Mouse (Mus musculus): ENCODE measurements around the gene Defa20. TPM values are rescaled to one million over a fixed set of nuclear protein-coding genes. Genes with fewer than 3 reads are reported as not detected.
"Not testable (repeated sequence)": the region's sequence is repeated elsewhere in the genome, so short reads cannot be mapped to it uniquely, and the experiment has no call there.

Defa20 gene
- polyA plus RNA-seq (2015; fragmentation: Nextera tagmentation; extraction: Ambion mirVana), result not detected in 2 replicates

GRCm38 (mm10) chr8:21508958-21509357 is at the start of gene Defa20:
Gene Defa20 (plus strand): TSS chr8:21509258.
- not testable (repeated sequence) for H3K36me3 ChIP-seq (ENCODE audit: control insufficient read depth, insufficient read depth, low read length); H3K27me3 ChIP-seq (ENCODE audit: control insufficient read depth, insufficient read depth, low read depth, low read length); H3K4me3 ChIP-seq (ENCODE audit: low read length); H3K9ac ChIP-seq (ENCODE audit: low read length); H3K4me1 ChIP-seq (replicated peaks; ENCODE audit: control insufficient read depth, insufficient read depth, low read length); H3K27ac ChIP-seq (ENCODE audit: low read length); ATAC-seq (ENCODE audit: low read depth); H3K9me3 ChIP-seq (ENCODE audit: control insufficient read depth, low read length); H3K4me2 ChIP-seq (ENCODE audit: low read depth, low read length)
- WGBS, result no CpG with 5 or more reads among the region's 2 CpGs

DNA sequence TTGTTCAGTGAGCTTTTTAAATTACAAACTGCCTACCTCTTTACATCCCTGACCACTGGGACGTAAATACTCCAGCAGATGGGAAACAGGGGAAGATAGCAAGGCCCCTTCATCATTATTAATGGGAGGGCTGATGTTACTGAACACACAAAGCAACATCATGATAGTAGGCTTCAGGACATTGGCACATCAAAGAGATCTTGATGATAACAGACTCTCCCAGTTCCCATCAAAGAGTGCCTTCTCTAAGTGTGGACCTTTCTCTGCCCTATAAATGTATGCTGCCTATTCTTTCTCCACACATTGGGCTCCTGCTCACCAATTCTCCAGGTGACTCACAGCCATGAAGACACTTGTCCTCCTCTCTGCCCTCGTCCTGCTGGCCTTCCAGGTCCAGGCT is 19.7 kb downstream of the Defa20 start, which contains the start of gene Defa32:
Gene Defa32, plus strand, starts transcription at position 301 of the 400 bp plus-strand sequence.
- not testable (repeated sequence) for H3K36me3 ChIP-seq (ENCODE audit: control insufficient read depth, insufficient read depth, low read length); H3K27ac ChIP-seq (ENCODE audit: low read length); H3K27me3 ChIP-seq (ENCODE audit: control insufficient read depth, insufficient read depth, low read depth, low read length); H3K9ac ChIP-seq (ENCODE audit: low read length); H3K4me3 ChIP-seq (ENCODE audit: low read length); ATAC-seq (ENCODE audit: low read depth); H3K4me1 ChIP-seq (replicated peaks; ENCODE audit: control insufficient read depth, insufficient read depth, low read length); H3K4me2 ChIP-seq (ENCODE audit: low read depth, low read length); H3K9me3 ChIP-seq (ENCODE audit: control insufficient read depth, low read length)
- no CpG with 5 or more reads among the region's 2 CpGs for WGBS

Other genes with a start within 250 kb of the Defa20 start
- gene Defa27, start 193.7 kb upstream of the Defa20 start, polyA plus RNA-seq (2015; fragmentation: Nextera tagmentation; extraction: Ambion mirVana), result not detected in 2 replicates
- not detected in 2 replicates for gene Defa29, start 182.2 kb upstream of the Defa20 start, polyA plus RNA-seq (2015; fragmentation: Nextera tagmentation; extraction: Ambion mirVana)
- not detected in 2 replicates for gene Defa2, start 130.7 kb upstream of the Defa20 start, polyA plus RNA-seq (2015; fragmentation: Nextera tagmentation; extraction: Ambion mirVana)
- gene Defa33, start 117.4 kb upstream of the Defa20 start, polyA plus RNA-seq (2015; fragmentation: Nextera tagmentation; extraction: Ambion mirVana), result not detected in 2 replicates
- not detected in 2 replicates for gene Defa36, start 81.8 kb upstream of the Defa20 start, polyA plus RNA-seq (2015; fragmentation: Nextera tagmentation; extraction: Ambion mirVana)
- gene Gm7849, start 52.7 kb upstream of the Defa20 start, polyA plus RNA-seq (2015; fragmentation: Nextera tagmentation; extraction: Ambion mirVana), result not detected in 2 replicates
- not detected in 2 replicates for gene Defa32, start 19.8 kb downstream of the Defa20 start, polyA plus RNA-seq (2015; fragmentation: Nextera tagmentation; extraction: Ambion mirVana)
- 1.1 TPM in 1 of 2 replicates, not detected in the other for gene Defa37, start 56.1 kb downstream of the Defa20 start, polyA plus RNA-seq (2015; fragmentation: Nextera tagmentation; extraction: Ambion mirVana)
- not detected in 2 replicates for gene Defa28, start 73.7 kb downstream of the Defa20 start, polyA plus RNA-seq (2015; fragmentation: Nextera tagmentation; extraction: Ambion mirVana)
- not detected in 2 replicates for gene Gm7861, start 85.2 kb downstream of the Defa20 start, polyA plus RNA-seq (2015; fragmentation: Nextera tagmentation; extraction: Ambion mirVana)
- gene Defa26, start 108.9 kb downstream of the Defa20 start, polyA plus RNA-seq (2015; fragmentation: Nextera tagmentation; extraction: Ambion mirVana), result not detected in 2 replicates
- not detected in 2 replicates for gene Defa17, start 146.5 kb downstream of the Defa20 start, polyA plus RNA-seq (2015; fragmentation: Nextera tagmentation; extraction: Ambion mirVana)
- not detected in 2 replicates for gene Defa34, start 156.5 kb downstream of the Defa20 start, polyA plus RNA-seq (2015; fragmentation: Nextera tagmentation; extraction: Ambion mirVana)
- gene AY761184, start 194.4 kb downstream of the Defa20 start, polyA plus RNA-seq (2015; fragmentation: Nextera tagmentation; extraction: Ambion mirVana), result not detected in 2 replicates
- gene Defa24, start 225.2 kb downstream of the Defa20 start, polyA plus RNA-seq (2015; fragmentation: Nextera tagmentation; extraction: Ambion mirVana), result not detected in 2 replicates

All from lung, embryonic 16.5 days (tissue).